Mouse (Mus musculus): Measurements from ENCODE around the gene Adamts15. TPM values are rescaled to one million over a fixed set of nuclear protein-coding genes. Genes with fewer than 3 reads are reported as not detected.

Adamts15 gene
- total RNA-seq (2021), result 1 to 10 TPM; 5.1 to 5.6 TPM
- long read RNA-seq, experiment 1, full-length matches to known transcripts, result 3 of 7 reads
- long read RNA-seq, experiment 1, partial matches to known transcripts, result 0 of 7 reads
- long read RNA-seq, experiment 1, other reads (novel, unspliced or antisense), result 4 of 7 reads
- long read RNA-seq, experiment 2, full-length matches to known transcripts, result 1 of 7 reads
- long read RNA-seq, experiment 2, partial matches to known transcripts, result 1 of 7 reads
- long read RNA-seq, experiment 2, other reads (novel, unspliced or antisense), result 5 of 7 reads

DNA sequence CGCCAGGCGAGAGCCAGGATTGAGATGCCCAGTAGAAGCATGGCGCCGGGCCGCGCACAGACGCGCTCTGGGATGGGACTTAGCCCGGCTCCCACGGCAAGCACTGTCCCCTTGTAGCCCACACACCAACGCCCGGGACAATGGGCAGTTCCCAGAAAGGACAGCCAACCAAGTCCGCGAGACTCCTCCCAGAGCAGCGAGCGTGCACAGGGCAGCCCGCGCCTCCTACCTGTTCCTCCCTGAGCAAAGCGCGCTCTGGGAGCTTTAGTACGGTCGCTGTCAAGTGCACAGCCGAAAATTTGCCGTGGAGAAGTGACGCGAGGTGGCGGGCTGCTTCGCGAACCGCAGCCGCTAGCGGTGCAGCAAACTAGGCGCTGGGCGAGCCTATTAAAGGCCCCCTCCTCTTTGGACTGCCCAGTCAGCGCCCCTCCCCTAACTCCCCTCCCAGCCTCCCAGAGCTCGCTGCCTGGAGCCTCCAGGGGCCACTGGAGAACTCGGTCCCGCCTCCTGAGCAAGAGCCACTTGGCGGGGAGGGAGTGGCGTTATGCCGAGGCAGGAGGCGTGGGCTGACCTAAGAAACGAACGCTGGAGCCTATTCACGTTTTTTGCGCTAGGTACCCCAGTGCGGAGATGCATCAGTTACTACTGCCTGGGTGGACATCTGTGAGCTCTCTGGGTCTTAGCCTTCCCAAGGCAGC lies at the start of gene Adamts15:
Gene Adamts15 (minus strand): TSS at position 256 of the 698 bp plus-strand sequence.
- DNase-seq (ENCODE audit: low spot score in 2 of 2), result peak in 1 of 2 experiments; percentile 21

DNA sequence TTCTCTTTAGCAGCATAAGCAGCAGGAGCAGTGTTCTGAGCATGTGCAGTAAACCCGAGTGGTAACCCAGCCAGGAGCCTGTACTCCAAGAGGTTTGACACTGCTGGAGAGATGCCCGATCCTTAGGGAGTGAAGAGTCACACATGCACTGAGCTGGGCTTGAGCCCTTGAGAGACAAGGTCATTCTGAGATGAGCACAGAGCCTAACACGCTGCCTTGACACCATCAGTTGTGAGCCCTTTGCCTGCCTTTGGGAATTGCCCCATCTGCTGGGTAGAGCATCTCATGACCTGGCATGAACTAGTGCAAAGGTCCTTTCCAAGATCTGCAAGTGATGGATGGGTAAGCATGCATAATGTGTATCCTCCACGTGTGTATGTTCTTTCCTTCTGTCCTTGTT lies 49.7 kb upstream of the Adamts15 start:
- DNase-seq (ENCODE audit: low spot score in 2 of 2), result no peak

DNA sequence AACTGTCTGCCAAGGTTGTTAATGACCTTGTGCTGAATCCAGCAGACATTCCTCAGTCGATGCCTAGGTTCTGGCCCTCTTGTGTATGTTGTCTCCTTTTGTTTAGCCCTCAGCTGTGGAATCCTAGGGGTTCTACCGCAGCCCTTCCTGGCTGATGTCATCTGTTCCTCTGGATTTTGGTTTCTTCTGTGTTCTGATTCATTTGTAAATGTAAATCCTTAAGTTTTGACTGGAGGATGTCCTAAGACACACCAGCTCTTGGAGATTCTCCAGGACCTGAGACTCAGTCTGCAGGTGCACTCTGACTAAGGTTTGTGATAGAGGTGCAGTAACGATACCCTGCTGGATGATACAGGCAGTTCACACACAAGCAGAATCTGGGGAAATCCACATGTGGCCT lies 47.7 kb upstream of the Adamts15 start:
- DNase-seq (ENCODE audit: low spot score in 2 of 2), result no peak

DNA sequence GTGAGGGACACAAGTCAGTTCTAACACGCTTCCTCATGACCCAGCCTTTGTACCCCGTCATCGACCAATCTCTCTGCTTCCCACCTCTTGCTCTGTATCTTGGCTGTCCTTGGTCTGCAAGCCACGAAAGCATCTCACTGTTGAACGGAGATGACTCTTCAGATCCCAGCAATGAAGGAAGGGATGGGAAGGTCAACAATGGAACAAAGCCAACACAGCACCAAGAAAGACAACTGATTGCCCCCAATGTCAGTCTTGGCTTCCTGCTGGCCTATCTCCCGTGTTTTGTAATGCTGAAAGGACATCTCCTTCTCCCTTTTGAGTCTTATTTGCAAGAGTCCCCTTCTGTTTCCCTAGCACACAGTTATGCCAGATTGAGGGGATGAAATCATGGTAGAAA lies 45.9 kb upstream of the Adamts15 start:
- no peak for DNase-seq (ENCODE audit: low spot score in 2 of 2)

DNA sequence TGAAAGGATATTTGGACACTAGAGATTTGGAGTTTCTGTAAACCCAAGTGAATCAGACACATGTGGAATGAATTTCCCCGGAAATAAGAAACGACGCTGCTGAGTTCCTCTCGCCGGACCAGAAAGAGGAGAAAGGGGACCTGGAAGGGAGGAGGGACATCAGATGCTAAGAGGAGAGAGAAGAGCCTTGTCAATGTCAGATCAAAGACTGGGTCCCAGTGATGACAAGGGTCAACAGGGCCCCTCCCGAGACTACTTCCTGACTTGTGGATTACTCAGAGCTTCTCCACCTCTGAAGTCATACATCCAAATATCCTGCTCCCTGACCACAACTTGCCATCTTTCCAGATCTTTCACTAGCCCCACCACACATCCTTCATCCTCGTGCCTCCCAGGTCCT lies 44.6 kb upstream of the Adamts15 start:
- DNase-seq (ENCODE audit: low spot score in 2 of 2), result no peak

DNA sequence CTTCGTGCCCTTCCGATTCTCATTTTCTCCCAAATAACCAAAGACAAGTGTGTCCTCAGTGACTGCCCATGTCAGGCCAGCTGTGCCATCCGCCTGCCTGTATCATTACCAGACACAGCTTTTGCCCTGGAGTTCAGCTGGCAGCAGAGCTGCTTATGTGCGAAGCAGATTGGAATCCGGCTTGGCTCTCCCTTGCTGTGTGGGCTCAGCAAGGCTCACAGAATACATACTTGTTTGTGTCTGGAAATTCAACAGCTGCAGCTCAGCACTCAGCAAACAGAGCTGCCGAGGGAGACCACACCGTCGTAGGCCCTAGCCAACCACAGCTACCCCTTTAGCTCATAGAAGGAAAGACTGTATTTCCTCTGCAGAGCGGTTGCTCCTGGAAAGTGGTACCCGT lies 42.4 kb upstream of the Adamts15 start:
- peak in 1 of 2 experiments; percentile 29 for DNase-seq (ENCODE audit: low spot score in 2 of 2)

DNA sequence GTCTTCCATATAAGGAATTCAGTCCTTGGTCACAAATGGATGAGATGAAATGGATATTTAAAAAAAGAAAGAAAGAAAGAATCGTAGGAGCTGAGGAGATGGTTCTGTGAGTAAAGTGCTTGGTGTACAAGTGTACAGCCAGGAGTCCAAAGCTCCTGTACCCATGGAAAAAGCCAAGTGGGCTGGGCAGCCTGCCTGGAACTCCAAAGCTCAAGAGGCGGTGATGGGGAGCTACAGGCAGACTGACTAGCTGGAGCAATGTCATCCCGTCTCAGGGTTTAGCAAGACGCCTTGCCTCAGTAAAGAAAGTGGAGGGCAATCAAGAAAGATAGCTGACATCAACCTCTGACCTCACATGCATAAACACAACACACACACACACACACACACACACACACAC lies 41.5 kb upstream of the Adamts15 start:
- DNase-seq (ENCODE audit: low spot score in 2 of 2), result no peak

DNA sequence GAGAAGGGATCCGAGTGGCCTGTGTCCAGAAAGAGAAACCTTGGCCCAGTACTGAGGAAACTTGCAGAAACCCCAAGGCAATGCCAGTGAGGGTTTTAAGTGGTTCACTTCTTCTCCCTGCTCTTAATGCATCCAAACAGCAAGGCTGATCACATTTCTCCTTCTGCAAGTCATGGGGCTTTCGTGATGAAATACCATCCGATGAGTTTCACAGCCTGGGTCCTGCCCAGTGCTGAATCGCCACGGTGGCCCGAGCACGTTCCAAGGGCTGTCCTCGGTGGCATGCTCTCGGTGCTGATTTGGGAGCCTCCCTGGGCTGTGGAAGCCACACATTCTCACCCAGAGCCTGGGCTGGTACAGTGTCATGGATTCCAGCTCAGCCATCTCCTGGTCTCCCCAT lies 33.0 kb upstream of the Adamts15 start:
- no peak for DNase-seq (ENCODE audit: low spot score in 2 of 2)

DNA sequence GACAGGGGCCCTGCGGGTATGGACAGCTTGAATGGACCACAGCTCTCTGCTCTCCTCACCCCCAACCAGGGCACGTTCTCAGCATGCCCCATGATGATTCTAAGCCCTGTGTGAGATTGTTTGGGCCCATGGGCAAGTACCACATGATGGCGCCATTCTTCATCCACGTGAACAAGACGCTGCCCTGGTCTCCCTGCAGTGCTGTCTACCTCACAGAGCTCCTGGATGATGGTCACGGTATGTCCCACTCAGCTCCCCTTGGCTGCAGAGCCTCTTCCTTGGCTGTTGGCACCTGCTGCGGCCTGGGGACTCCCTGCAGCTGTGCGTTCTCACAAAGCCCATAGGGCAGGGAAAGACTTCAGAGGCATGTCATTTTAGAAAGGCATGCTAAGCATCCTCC lies 31.0 kb upstream of the Adamts15 start:
- no peak for DNase-seq (ENCODE audit: low spot score in 2 of 2)

DNA sequence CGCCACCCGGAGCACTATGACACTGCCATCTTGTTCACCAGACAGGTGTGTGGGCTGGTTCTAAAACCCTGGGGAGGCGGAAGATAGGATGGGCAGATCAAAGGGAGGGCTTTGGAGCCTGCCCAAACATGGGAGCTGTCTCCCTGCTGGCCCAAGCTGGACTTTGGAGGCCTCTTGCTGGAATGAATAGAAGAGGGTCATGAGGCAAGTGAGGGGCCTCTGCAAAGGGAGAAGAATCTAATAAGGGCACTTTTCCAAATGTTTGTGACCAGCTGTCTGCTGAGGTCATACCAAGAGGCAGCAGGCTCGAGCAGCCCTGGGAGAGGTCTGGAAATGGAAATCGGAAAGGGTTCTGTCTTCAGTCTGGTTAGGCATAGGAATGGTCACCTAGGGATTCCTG lies 29.2 kb upstream of the Adamts15 start:
- no peak for DNase-seq (ENCODE audit: low spot score in 2 of 2)

DNA sequence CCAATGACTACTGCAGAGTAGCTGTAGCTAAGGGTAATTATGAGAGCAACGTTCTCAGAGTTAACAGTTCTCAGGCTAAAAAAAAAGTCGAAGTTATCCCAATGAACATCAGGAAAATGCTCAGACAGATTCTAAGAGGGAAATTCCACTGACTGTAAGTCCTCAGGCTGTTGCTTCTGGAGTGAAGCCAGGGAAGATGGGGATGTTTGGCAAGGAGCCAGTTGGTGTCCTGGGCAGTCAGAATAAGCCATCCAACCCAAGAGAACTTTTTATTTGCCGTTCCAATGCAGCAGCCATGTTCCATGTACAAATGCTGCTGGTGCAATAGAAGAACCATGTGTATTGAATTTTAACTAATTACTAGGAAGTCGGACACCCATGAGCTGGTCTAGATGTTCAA lies 28.3 kb upstream of the Adamts15 start:
- no peak for DNase-seq (ENCODE audit: low spot score in 2 of 2)

DNA sequence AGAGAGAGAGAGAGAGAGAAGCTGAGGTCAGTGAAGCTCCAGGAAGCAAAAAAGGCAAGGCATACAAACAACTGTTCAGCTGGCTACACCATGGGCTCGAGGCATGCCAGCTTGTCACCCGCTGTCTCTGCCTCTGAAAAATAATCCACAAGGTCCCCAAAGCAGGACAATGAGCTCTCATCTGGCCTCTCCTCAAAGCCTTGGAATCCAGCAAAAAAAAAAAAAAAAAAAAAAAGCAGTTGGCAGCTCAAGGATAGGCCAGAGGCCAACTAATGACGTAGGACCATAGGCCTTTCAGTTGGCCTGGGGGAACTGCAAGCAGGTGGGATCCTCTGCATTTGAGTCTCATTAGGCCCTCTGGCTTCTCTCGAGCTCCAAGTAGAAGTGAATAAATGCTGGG lies 27.7 kb upstream of the Adamts15 start:
- no peak for DNase-seq (ENCODE audit: low spot score in 2 of 2)

DNA sequence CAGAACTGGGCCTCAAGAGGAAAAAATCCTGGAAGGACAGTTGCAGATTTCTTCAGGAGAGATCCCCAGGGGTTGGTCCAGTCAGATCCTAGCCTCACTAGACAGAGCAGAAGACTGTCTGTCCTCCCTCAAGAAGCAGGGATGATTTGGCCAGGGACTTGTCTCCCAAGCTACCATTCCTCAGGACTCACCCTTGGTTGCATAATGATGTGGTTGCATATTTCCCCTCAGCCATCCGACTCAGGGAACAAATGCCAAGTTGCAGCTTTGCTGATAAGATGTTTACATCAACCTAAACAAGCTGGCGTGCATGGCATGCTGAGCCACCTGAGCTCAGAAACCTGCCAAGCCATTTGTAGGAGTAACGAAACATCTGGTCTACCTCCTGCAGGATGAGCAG lies 27.2 kb upstream of the Adamts15 start:
- no peak for DNase-seq (ENCODE audit: low spot score in 2 of 2)

DNA sequence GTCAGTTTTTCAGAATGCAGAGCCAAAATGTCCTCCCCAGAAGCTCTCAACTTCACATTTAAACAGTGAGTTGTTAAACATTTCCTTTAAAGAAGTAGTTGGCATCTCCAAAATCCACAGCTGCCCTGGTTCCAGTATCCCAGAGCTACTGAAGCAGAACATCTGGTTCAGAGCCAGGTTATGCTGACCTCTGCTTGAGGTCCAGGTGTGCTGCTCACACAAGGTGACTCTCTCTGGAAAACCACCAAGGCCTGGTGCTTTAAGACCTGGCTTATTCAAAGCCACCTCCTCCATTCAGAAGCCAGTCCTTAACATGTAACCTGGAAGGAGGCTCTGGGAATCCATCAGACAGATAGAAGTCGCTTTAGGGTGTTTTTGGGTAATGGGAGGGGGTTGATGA lies 23.0 kb upstream of the Adamts15 start:
- no peak for DNase-seq (ENCODE audit: low spot score in 2 of 2)

DNA sequence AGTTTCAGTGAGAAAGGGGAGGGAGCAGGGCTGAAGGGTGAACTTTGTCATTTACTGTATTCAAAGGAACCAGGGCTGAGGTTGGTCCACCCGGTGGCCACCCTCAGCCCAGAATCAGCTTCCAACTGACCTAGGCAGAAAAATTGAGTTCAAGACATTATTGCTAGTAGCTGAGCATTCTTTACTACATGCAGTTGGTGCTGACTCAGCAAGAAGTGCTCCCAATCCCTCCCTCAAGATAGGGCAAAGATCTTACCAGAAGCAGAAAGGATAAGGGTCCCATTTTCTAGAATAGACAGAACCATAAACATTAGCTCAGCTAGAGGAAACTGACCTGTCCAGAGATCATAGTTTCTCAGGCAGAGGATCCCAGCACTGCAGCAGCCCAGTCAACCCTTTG lies 22.0 kb upstream of the Adamts15 start:
- no peak for DNase-seq (ENCODE audit: low spot score in 2 of 2)

DNA sequence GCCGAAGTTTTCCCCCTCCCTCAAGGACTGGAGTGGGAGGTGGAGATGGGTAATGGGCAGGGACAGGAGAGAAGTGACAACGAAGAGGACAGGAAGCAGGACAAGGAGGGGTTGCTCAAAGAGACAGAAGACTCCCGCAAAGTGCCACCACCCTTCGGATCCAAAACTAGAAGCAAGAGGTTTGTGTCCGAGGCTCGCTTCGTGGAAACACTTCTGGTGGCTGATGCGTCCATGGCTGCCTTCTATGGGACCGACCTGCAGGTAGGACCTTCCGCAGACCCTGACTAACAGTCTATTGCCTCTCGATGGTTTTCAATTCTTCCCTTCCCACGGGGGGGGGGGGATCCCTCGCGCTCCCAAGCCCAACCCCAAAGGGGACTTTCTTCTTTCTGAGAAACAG lies 21.1 kb upstream of the Adamts15 start:
- no peak for DNase-seq (ENCODE audit: low spot score in 2 of 2)

DNA sequence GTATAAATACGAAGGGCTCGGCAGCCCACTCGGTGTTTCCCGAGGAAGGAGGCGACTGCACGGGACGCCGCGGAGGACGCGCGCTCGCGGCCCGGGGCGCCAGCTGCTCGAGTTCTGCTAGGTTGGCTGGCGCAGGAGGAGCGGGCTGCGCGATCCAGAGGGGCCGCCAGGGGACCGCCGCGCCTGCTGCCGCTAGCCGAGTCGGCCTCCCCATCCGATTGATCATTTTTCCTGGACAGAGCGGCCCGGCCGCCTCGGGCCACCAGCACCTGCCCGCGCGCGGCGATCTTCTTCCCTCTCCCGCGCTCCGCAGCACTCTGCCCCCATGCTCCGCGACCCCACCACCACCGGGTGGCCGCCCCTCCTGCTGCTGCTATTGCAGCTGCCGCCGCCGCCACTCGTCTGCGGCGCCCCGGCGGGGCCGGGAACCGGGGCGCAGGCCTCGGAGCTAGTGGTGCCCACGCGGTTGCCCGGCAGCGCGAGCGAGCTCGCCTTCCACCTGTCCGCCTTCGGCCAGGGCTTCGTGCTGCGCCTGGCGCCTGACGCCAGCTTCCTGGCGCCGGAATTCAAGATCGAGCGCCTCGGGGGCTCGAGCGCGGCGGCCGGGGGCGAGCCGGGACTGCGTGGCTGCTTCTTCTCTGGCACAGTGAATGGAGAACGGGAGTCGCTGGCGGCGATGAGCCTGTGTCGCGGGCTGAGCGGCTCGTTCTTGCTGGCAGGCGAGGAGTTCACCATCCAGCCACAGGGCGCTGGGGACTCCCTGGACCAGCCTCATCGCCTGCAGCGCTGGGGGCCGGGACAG lies 20.5 kb upstream of the Adamts15 start, which contains the start of gene Adamts8:
Gene Adamts8 (plus strand): TSS at position 51 of the 802 bp plus-strand sequence.
- DNase-seq (ENCODE audit: low spot score in 2 of 2), result peak; percentile 24 to 58

DNA sequence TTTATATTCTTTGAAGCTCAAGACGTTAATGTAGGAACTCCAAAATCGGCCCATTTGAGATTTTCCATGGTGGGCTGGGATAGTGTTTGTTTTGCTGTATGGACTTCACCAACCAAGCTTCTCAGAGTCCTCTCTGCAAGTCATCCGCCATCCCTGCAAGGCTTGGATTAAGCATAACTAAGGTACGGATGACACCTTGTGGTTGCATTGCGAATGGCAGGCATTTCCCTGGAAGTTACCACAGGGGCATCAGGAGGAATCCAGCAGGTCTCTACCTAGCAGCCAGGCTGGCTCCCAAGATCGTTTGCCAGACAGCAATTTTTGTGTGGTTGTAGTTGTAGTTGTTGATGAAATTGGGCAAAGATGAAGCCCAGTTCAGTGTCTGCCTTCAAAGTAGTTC lies 18.1 kb upstream of the Adamts15 start:
- peak; percentile 92 to 97 for DNase-seq (ENCODE audit: low spot score in 2 of 2)

DNA sequence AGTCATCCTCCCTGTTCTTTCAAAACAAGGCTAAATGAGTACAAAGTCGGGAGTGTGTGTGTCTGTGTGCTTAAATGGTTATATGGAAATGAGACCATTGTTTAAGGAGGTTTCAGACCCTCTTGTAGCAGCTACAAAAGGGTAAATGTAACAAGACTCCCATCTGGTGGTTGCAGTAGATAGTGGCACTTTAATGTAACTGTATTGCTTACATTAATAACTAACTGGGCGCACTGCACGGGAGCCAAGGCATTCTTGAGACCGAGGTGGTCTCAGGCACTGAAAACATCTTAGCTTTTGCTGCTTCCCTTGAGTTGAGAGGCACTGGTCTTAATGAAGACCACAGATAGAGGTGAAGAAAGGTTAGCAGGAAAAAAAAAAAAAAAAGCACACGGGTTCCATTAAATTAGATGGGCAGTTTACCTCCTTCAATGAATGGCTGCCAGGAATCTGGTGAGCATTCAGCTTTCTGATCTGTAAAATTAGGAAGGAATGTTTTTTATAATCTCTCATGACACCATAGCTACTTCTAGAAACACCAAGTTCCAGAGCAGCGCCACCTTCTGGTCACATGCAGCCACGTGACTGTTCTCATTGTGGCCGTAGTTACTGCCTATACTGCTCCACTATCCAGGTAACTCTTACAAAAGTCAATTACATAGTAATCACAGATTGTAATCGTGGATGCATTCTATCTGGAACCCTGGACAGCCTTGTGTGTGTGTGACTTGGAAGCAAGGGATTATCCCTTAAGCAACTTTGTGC lies 14.6 kb upstream of the Adamts15 start:
- peak; percentile 53 to 65 for DNase-seq (ENCODE audit: low spot score in 2 of 2)

DNA sequence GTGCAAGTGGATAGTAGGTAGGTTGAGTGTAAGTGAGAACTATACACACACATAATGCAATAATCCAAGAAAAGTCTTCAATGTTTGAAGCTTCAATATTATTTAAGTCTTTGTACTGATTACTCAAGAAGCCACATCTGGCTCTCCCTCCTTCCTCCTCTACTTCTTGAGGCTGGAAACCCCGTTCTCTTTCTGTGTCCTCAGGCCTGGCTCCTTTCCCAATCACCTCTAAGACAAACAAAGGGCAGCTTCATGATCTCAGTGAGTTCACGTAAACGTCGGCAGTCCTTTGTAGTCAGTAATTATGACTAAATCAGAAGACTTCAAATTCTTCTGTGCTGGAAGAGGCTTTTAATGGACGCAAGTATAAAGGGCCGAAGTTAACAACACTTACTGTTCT lies 12.6 kb upstream of the Adamts15 start:
- DNase-seq (ENCODE audit: low spot score in 2 of 2), result no peak

DNA sequence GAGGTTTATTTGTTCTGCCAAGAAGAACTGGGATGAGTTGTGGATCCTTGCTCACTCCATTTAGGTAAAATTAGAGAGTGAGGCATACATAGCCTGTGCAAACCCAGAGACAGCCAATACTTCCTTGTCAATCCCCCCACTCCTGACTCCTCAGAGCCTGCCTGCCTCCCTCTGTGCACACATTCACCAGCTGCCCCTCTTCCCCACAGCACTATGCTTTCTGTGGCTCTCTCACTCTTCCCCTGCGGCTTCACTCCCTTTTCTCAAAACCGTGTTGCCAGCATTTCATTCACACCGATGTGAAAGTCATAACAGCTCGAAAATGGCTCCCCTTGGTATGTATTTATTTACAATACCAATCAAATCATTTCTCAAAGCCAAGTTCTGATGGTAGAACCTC lies 10.1 kb upstream of the Adamts15 start:
- no peak for DNase-seq (ENCODE audit: low spot score in 2 of 2)
